Mouse (Mus musculus): ENCODE data around the gene Snap23.

Gene Snap23

GRCm38 (mm10) chr2:120578286-120578685, 10.8 kb downstream of the Snap23 start:
- peak; percentile 39 for DNase-seq (ENCODE audit: low read depth)

- no peak for DNase-seq (ENCODE audit: low read depth)
These were observed 22.3 kb downstream of the Snap23 start for GRCm38 (mm10) chr2:120589759-120590158.

GRCm38 (mm10) chr2:120592227-120592626, 24.8 kb downstream of the Snap23 start:
- no peak for DNase-seq (ENCODE audit: low read depth)

GRCm38 (mm10) chr2:120597734-120598133, 30.3 kb downstream of the Snap23 start:
- DNase-seq (ENCODE audit: low read depth): no peak

- no peak for DNase-seq (ENCODE audit: low read depth)
These were observed 32.0 kb downstream of the Snap23 start for GRCm38 (mm10) chr2:120599506-120599905.

- DNase-seq (ENCODE audit: low read depth): peak; percentile 35
These were observed 38.7 kb downstream of the Snap23 start for GRCm38 (mm10) chr2:120606021-120606690.

GRCm38 (mm10) chr2:120608830-120609723, 41.6 kb downstream of the Snap23 start, which contains the start of the genes Haus2 and Lrrc57:
Gene Haus2 (plus strand): TSS chr2:120609383.
Gene Lrrc57 (minus strand): TSS chr2:120609520.
- peak; percentile 94 for DNase-seq (ENCODE audit: low read depth)

- DNase-seq (ENCODE audit: low read depth): no peak
These were observed 49.0 kb downstream of the Snap23 start for GRCm38 (mm10) chr2:120616279-120617163.

- DNase-seq (ENCODE audit: low read depth): no peak
These were observed 52.1 kb downstream of the Snap23 start for GRCm38 (mm10) chr2:120619538-120619937.

- DNase-seq (ENCODE audit: low read depth): no peak
These were observed 55.4 kb downstream of the Snap23 start for GRCm38 (mm10) chr2:120622920-120623319.

GRCm38 (mm10) chr2:120628076-120628865, 60.8 kb downstream of the Snap23 start:
- DNase-seq (ENCODE audit: low read depth): no peak

- DNase-seq (ENCODE audit: low read depth): peak; percentile 99
These were observed 61.6 kb downstream of the Snap23 start, which contains the start of gene Stard9 for GRCm38 (mm10) chr2:120628886-120629735. Gene Stard9 (plus strand): TSS chr2:120629121.

- no peak for DNase-seq (ENCODE audit: low read depth)
These were observed 62.8 kb downstream of the Snap23 start for GRCm38 (mm10) chr2:120630246-120630645.

GRCm38 (mm10) chr2:120630655-120631054, 63.2 kb downstream of the Snap23 start:
- no peak for DNase-seq (ENCODE audit: low read depth)

- no peak for DNase-seq (ENCODE audit: low read depth)
These were observed 64.0 kb downstream of the Snap23 start for GRCm38 (mm10) chr2:120631521-120631920.

- DNase-seq (ENCODE audit: low read depth): no peak
These were observed 64.5 kb downstream of the Snap23 start for GRCm38 (mm10) chr2:120631957-120632356.

- no peak for DNase-seq (ENCODE audit: low read depth)
These were observed 73.4 kb downstream of the Snap23 start for GRCm38 (mm10) chr2:120640835-120641234.

- DNase-seq (ENCODE audit: low read depth): no peak
These were observed 76.4 kb downstream of the Snap23 start for GRCm38 (mm10) chr2:120643836-120644235.

- DNase-seq (ENCODE audit: low read depth): no peak
These were observed 79.3 kb downstream of the Snap23 start for GRCm38 (mm10) chr2:120646777-120647176.

All from naive thymus-derived CD4-positive, alpha-beta T cell, adult 2 months (primary cell).